Mouse (Mus musculus): ENCODE measurements around the gene AU040320.

Gene AU040320

GRCm38 (mm10) chr4:126750863-126751555, 2.3 kb upstream of the AU040320 start:
- no peak for DNase-seq

GRCm38 (mm10) chr4:126751556-126752023, 1.8 kb upstream of the AU040320 start:
- DNase-seq, result no peak

GRCm38 (mm10) chr4:126752024-126752607, 1.2 kb upstream of the AU040320 start:
- no peak for DNase-seq

GRCm38 (mm10) chr4:126752608-126753141, 669 bp upstream of the AU040320 start:
- DNase-seq, result no peak

- no peak for DNase-seq
Measured at GRCm38 (mm10) chr4:126754231-126754611, 877 bp downstream of the AU040320 start.

- no peak for DNase-seq
Measured at GRCm38 (mm10) chr4:126754736-126755374, 1.5 kb downstream of the AU040320 start.

GRCm38 (mm10) chr4:126756766-126757165, 3.4 kb downstream of the AU040320 start:
- DNase-seq, result no peak

GRCm38 (mm10) chr4:126758299-126758698, 5.0 kb downstream of the AU040320 start:
- no peak for DNase-seq

- DNase-seq, result no peak
Measured at GRCm38 (mm10) chr4:126759435-126759834, 6.1 kb downstream of the AU040320 start.

GRCm38 (mm10) chr4:126762586-126763359, 9.4 kb downstream of the AU040320 start:
- DNase-seq, result no peak

- no peak for DNase-seq
Measured at GRCm38 (mm10) chr4:126763483-126763882, 10.1 kb downstream of the AU040320 start.

- DNase-seq, result no peak
Measured at GRCm38 (mm10) chr4:126769800-126770563, 16.6 kb downstream of the AU040320 start.

GRCm38 (mm10) chr4:126770831-126771230, 17.5 kb downstream of the AU040320 start:
- no peak for DNase-seq

- DNase-seq, result no peak
Measured at GRCm38 (mm10) chr4:126773871-126774270, 20.5 kb downstream of the AU040320 start.

- no peak for DNase-seq
Measured at GRCm38 (mm10) chr4:126775182-126775581, 21.8 kb downstream of the AU040320 start.

- no peak for DNase-seq
Measured at GRCm38 (mm10) chr4:126779148-126779581, 25.8 kb downstream of the AU040320 start.

- DNase-seq, result no peak
Measured at GRCm38 (mm10) chr4:126779826-126780775, 26.8 kb downstream of the AU040320 start.

GRCm38 (mm10) chr4:126781871-126782270, 28.5 kb downstream of the AU040320 start:
- DNase-seq, result no peak

GRCm38 (mm10) chr4:126782512-126782911, 29.2 kb downstream of the AU040320 start:
- no peak for DNase-seq

GRCm38 (mm10) chr4:126782996-126783395, 29.7 kb downstream of the AU040320 start:
- DNase-seq, result no peak
